Mouse (Mus musculus): ENCODE results near the gene Kif5c. TPM values are rescaled to one million over a fixed set of nuclear protein-coding genes. Genes with fewer than 3 reads are reported as not detected.

Kif5c gene
- polyA plus RNA-seq, 1 experiment from 2014 or later = 218 TPM

DNA sequence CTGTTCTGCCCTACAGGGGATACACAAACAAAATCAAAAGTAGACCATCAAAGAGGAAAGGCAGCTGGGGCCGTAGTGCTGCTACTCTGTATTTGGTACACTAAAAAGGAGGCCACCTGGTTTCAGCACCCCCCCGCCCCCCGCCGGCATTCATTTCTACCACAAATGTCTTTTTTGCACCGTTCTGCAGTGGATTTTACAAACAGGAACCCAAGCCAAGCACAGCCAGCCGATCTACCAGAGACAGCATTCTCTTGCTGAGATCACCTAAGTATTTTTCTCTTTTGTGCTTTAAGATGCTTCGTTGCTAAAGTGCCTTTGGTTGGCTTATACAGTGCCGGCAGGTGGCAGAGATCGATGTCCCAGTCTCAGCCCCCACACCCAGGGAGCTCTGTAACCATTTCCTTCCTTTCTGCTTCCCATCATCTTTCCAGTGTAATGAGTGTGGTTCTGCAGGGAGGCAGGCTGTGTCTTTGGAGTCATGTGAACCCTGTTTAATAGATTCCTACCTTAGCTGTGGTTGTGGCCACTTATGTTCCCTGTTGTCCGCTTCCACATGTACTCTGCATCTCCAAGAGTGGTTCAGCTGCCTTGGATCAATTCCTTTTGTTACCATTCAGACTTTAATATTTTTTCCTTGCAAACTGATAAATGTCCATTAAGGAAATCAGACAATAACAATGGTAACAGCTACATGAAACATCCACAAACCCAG is 110.0 kb downstream of the Kif5c start:
- H3K36me3 ChIP-seq (ENCODE audit: control insufficient read depth, insufficient read depth, low read length) = peaks cover 14% of the 10 kb centered on the region
- H3K4me2 ChIP-seq (ENCODE audit: low read depth, low read length) = no peak overlapping the region
- H3K9ac ChIP-seq (replicated peaks; ENCODE audit: low read depth, low read length) = no peak overlapping the region
- no peaks in the 10 kb centered on the region for H3K9me3 ChIP-seq (ENCODE audit: control insufficient read depth, low read length)
- ATAC-seq (ENCODE audit: low read depth) = no peak
- H3K4me3 ChIP-seq (ENCODE audit: low read depth, low read length) = no peak overlapping the region
- 91% methylated on average over 10 of the region's 10 CpGs for WGBS
- H3K4me1 ChIP-seq (ENCODE audit: control insufficient read depth, insufficient read depth, low read length) = no peaks in the 10 kb centered on the region; the same call in 1 of the 2 replicates
- H3K27me3 ChIP-seq (ENCODE audit: control insufficient read depth, insufficient read depth, low read length) = no peaks in the 10 kb centered on the region
- no peak overlapping the region for H3K27ac ChIP-seq (ENCODE audit: low read depth, low read length)

DNA sequence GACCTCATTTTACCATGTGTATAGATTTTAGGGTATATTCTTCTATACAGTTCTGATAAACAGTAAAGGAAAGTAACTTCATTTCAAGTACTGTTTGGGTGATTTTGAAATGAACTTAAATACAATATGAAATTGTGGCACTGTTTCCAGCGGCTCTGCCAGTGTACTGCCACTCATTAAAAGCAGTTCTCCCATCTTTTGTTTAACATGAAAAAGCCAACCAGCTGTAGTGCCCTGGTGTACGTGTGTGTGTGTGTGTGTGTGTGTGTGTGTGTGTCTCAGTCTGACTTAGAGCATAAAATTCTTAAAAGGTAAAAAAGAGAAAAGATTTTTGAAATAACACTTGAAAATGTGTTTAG is 110.5 kb downstream of the Kif5c start:
- ATAC-seq (ENCODE audit: low read depth) = no peak
- Histone ChIP-seq H3K27me3 (ENCODE audit: control insufficient read depth, insufficient read depth, low read length) (no peaks in the 10 kb centered on the region), H3K9me3 (ENCODE audit: control insufficient read depth, low read length) (no peaks in the 10 kb centered on the region), H3K4me3 (ENCODE audit: low read depth, low read length) (no peak overlapping the region), H3K9ac (replicated peaks; ENCODE audit: low read depth, low read length) (no peak overlapping the region), H3K4me1 (ENCODE audit: control insufficient read depth, insufficient read depth, low read length) (no peaks in the 10 kb centered on the region; the same call in 1 of the 2 replicates), H3K4me2 (ENCODE audit: low read depth, low read length) (no peak overlapping the region), H3K36me3 (ENCODE audit: control insufficient read depth, insufficient read depth, low read length) (peaks cover 11% of the 10 kb centered on the region), H3K27ac (ENCODE audit: low read depth, low read length) (no peak overlapping the region)
- 84% methylated on average over 2 of the region's 2 CpGs for WGBS

DNA sequence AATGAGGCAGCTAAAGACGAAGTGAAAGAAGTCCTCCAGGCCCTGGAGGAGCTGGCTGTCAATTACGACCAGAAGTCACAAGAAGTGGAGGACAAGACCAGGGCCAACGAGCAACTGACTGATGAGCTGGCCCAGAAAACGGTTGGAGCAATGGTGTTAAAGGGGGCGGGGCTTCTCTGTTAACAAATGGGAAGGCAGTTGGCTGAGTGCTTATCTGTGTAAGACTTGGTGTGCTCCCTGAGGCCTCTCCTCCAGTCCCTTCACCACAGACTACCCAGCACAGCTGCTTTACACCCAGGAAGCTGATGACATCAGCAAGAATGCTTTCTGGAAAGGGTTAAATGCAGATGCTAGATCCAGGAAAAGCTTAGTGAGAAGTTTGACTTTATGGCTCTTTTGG is 111.1 kb downstream of the Kif5c start:
- peaks cover 10% of the 10 kb centered on the region for H3K36me3 ChIP-seq (ENCODE audit: control insufficient read depth, insufficient read depth, low read length)
- 52% methylated on average over 5 of the region's 5 CpGs for WGBS
- no peak for ATAC-seq (ENCODE audit: low read depth)

DNA sequence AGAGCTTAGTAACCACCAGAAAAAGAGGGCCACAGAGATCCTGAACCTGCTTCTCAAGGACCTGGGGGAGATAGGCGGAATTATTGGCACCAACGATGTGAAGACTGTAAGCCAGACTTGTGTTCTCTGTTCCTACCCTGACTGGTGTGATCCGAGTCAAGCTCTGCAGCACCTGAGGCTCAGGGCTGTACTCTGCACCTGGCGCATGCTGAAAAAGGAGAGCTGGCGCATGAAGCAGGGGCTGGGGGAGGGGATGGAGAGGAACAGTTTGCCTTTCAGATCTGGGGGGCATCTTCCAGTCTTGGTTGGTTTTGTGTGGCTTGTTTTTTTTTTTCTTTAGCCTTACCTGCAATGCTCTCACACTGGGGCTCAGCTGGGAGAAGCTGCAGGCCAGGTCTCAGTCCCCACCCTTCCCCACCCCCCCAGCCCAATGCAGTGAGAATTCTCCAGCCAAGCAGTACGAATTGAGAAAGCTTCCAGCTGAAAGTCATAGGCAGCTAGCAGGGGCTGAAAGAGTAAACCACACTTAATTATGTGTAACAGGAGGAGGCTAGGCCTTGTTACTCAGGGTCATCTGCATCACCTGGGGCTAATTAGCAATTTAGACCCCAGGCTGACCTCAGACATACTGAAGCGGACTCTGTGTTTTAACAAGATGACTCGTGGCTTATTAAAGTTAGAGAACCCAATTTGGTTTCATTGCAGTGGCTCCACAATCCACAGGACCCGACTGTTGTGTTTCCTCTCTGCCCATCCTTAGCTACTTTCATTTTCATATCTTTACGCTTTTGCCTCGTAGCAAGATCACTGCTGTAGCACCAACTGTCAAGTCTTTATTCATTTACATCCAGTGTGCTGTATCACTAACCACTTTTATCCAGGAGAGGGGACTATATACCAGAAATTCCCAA is 113.9 kb downstream of the Kif5c start:
- no peak overlapping the region for H3K27ac ChIP-seq (ENCODE audit: low read depth, low read length)

More for the DNA sequence above, 111.1 kb downstream of the Kif5c start:
- Histone ChIP-seq H3K4me1 (ENCODE audit: control insufficient read depth, insufficient read depth, low read length) (no peaks in the 10 kb centered on the region; the same call in 1 of the 2 replicates), H3K4me3 (ENCODE audit: low read depth, low read length) (no peak overlapping the region), H3K27ac (ENCODE audit: low read depth, low read length) (no peak overlapping the region), H3K27me3 (ENCODE audit: control insufficient read depth, insufficient read depth, low read length) (no peaks in the 10 kb centered on the region), H3K9me3 (ENCODE audit: control insufficient read depth, low read length) (no peaks in the 10 kb centered on the region), H3K9ac (replicated peaks; ENCODE audit: low read depth, low read length) (no peak overlapping the region), H3K4me2 (ENCODE audit: low read depth, low read length) (no peak overlapping the region)

DNA sequence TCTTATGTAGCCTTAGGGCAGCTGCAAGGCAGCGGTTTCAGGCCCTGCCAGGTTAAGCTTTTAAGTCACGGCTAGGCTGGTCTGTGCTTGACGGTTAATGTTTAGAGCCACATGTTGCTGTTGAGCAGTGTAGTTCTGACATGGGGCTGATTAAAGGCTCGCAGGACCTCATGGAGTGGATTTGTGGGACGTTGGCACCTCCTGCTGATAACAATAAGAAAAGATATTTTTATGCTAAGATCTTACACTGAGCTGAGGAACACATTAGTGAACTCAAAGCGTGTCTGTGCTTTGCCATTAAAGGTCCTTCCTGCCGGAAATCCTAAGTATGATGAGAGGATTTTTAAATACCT is 114.5 kb downstream of the Kif5c start:
- Histone ChIP-seq H3K9ac (replicated peaks; ENCODE audit: low read depth, low read length) (no peak overlapping the region), H3K4me2 (ENCODE audit: low read depth, low read length) (no peak overlapping the region), H3K27me3 (ENCODE audit: control insufficient read depth, insufficient read depth, low read length) (no peaks in the 10 kb centered on the region), H3K9me3 (ENCODE audit: control insufficient read depth, low read length) (no peaks in the 10 kb centered on the region), H3K36me3 (ENCODE audit: control insufficient read depth, insufficient read depth, low read length) (peaks cover 19% of the 10 kb centered on the region), H3K4me3 (ENCODE audit: low read depth, low read length) (no peak overlapping the region), H3K4me1 (ENCODE audit: control insufficient read depth, insufficient read depth, low read length) (no peaks in the 10 kb centered on the region), H3K27ac (ENCODE audit: low read depth, low read length) (no peak overlapping the region)
- ATAC-seq (ENCODE audit: low read depth) = no peak
- 71% methylated on average over 7 of the region's 7 CpGs for WGBS

More for the DNA sequence above, 113.9 kb downstream of the Kif5c start:
- H3K27me3 ChIP-seq (ENCODE audit: control insufficient read depth, insufficient read depth, low read length) = no peaks in the 10 kb centered on the region
- peaks cover 19% of the 10 kb centered on the region for H3K36me3 ChIP-seq (ENCODE audit: control insufficient read depth, insufficient read depth, low read length)
- no peak overlapping the region for H3K9ac ChIP-seq (replicated peaks; ENCODE audit: low read depth, low read length)
- no peaks in the 10 kb centered on the region for H3K4me1 ChIP-seq (ENCODE audit: control insufficient read depth, insufficient read depth, low read length)
- no peak overlapping the region for H3K4me3 ChIP-seq (ENCODE audit: low read depth, low read length)
- H3K9me3 ChIP-seq (ENCODE audit: control insufficient read depth, low read length) = no peaks in the 10 kb centered on the region
- no peak for ATAC-seq (ENCODE audit: low read depth)
- WGBS = 68% methylated on average over 11 of the region's 11 CpGs
- H3K4me2 ChIP-seq (ENCODE audit: low read depth, low read length) = no peak overlapping the region

GRCm38 (mm10) chr2:49734013-49734780 is 115.1 kb downstream of the Kif5c start:
- Histone ChIP-seq H3K27ac (ENCODE audit: low read depth, low read length) (no peak overlapping the region), H3K9ac (replicated peaks; ENCODE audit: low read depth, low read length) (no peak overlapping the region), H3K4me3 (ENCODE audit: low read depth, low read length) (no peak overlapping the region), H3K9me3 (ENCODE audit: control insufficient read depth, low read length) (no peaks in the 10 kb centered on the region), H3K4me1 (ENCODE audit: control insufficient read depth, insufficient read depth, low read length) (no peaks in the 10 kb centered on the region), H3K36me3 (ENCODE audit: control insufficient read depth, insufficient read depth, low read length) (peaks cover 22% of the 10 kb centered on the region), H3K27me3 (ENCODE audit: control insufficient read depth, insufficient read depth, low read length) (no peaks in the 10 kb centered on the region), H3K4me2 (ENCODE audit: low read depth, low read length) (no peak overlapping the region)
- 53% methylated on average over 7 of the region's 7 CpGs for WGBS
- peak; percentile 73; the same call in 1 of the 2 replicates for ATAC-seq (ENCODE audit: low read depth)

DNA sequence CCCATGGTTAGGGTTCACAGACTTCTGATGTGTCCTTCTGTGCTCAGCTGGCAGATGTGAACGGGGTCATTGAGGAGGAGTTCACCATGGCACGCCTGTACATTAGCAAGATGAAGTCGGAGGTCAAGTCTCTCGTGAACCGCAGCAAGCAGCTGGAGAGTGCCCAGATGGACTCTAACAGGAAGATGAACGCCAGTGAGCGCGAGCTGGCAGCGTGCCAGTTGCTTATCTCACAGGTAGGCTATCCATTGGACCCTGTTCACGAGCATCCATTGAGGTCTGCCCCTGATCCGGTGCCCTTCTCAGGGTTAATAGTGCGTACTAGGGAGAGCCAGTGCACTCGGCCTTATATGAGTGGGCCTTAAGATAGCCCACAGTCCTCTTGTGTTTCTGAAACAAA is 116.3 kb downstream of the Kif5c start:
- no peak overlapping the region for H3K27ac ChIP-seq (ENCODE audit: low read depth, low read length)
- H3K27me3 ChIP-seq (ENCODE audit: control insufficient read depth, insufficient read depth, low read length) = no peaks in the 10 kb centered on the region
- H3K4me1 ChIP-seq (ENCODE audit: control insufficient read depth, insufficient read depth, low read length) = no peaks in the 10 kb centered on the region
- no peak overlapping the region for H3K4me3 ChIP-seq (ENCODE audit: low read depth, low read length)
- H3K9me3 ChIP-seq (ENCODE audit: control insufficient read depth, low read length) = no peaks in the 10 kb centered on the region
- no peak overlapping the region for H3K4me2 ChIP-seq (ENCODE audit: low read depth, low read length)
- peaks cover 20% of the 10 kb centered on the region for H3K36me3 ChIP-seq (ENCODE audit: control insufficient read depth, insufficient read depth, low read length)
- WGBS = 83% methylated on average over 13 of the region's 13 CpGs
- no peak overlapping the region for H3K9ac ChIP-seq (replicated peaks; ENCODE audit: low read depth, low read length)
- no peak for ATAC-seq (ENCODE audit: low read depth)

DNA sequence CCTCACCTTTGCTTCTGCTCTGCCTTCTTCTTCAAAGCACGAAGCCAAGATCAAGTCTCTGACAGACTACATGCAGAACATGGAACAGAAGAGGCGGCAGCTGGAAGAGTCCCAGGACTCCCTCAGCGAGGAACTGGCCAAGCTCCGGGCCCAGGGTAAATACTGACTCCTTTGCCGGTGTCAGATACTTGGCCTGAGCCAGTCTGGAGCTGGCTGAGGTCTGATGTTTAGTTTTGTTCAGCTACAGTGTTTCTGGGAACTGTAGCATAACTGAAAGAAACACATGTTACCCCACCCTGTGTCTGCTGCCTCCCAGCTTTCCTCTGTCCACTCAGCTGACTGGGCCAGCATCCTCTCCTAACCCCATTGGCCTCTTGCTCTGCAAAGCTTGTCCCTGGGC is 119.9 kb downstream of the Kif5c start:
- Histone ChIP-seq H3K27me3 (ENCODE audit: control insufficient read depth, insufficient read depth, low read length) (no peaks in the 10 kb centered on the region), H3K36me3 (ENCODE audit: control insufficient read depth, insufficient read depth, low read length) (peaks cover 25% of the 10 kb centered on the region), H3K27ac (ENCODE audit: low read depth, low read length) (no peak overlapping the region), H3K9me3 (ENCODE audit: control insufficient read depth, low read length) (no peaks in the 10 kb centered on the region), H3K4me3 (ENCODE audit: low read depth, low read length) (no peak overlapping the region), H3K4me2 (ENCODE audit: low read depth, low read length) (no peak overlapping the region), H3K9ac (replicated peaks; ENCODE audit: low read depth, low read length) (no peak overlapping the region), H3K4me1 (ENCODE audit: control insufficient read depth, insufficient read depth, low read length) (peaks cover 25% of the 10 kb centered on the region)
- WGBS = 95% methylated on average over 5 of the region's 5 CpGs
- ATAC-seq (ENCODE audit: low read depth) = no peak

Data from neural tube, embryonic 14.5 days (tissue).